9 mouse cellular contexts compared by ENCODE assay signal in genomic region chr4:137476065-137476760, GRCm38 (mm10). TPM values are rescaled to one million over a fixed set of nuclear protein-coding genes. Genes with fewer than 3 reads are reported as not detected.
DNase-seq lines count a peak whose midpoint lies in the region; ATAC-seq lines count a peak whose summit lies in the region.
"Had no signal": no experiment of that assay in that cellular context is flagged by ENCODE, and none has a peak within 500 bp of the region (broad histone marks: within the 10 kb centered on the region; RNA-seq: fewer than 3 reads in every experiment).

No protein-coding gene starts in this region.

- peaks cover 6% of the 10 kb centered on the region; the same call in 1 of the 2 replicates for H3K36me3 ChIP-seq in midbrain, embryonic 10.5 days
- no peaks in the 10 kb centered on the region for H3K36me3 ChIP-seq in midbrain, embryonic 14.5 days (ENCODE audit: control insufficient read depth, insufficient read depth, low read length)
- no peaks in the 10 kb centered on the region for H3K36me3 ChIP-seq in forebrain, embryonic 13.5 days (ENCODE audit: poor library complexity, severe bottlenecking)
- H3K36me3 ChIP-seq in neural tube, embryonic 12.5 days: no peaks in the 10 kb centered on the region

- H3K9ac ChIP-seq in midbrain, embryonic 14.5 days (replicated peaks; ENCODE audit: low read length): no peak overlapping the region
- peak overlapping the region; percentile 14 for H3K9ac ChIP-seq in forebrain, embryonic 13.5 days
- peak overlapping the region; percentile 9; the same call in 1 of the 2 replicates for H3K9ac ChIP-seq in neural tube, embryonic 12.5 days

- no peak overlapping the region; the same call in 1 of the 2 replicates for H3K4me2 ChIP-seq in midbrain, embryonic 14.5 days (ENCODE audit: low read length)
- H3K4me2 ChIP-seq in forebrain, embryonic 13.5 days: peak overlapping the region; percentile 32
- H3K4me2 ChIP-seq in neural tube, embryonic 12.5 days (replicated peaks): peak overlapping the region; percentile 48

- 38% methylated on average over 10 of the region's 10 CpGs for WGBS in midbrain, embryonic 10.5 days
- 39% methylated on average over 10 of the region's 10 CpGs for WGBS in midbrain, embryonic 14.5 days
- 42% methylated on average over 10 of the region's 10 CpGs for WGBS in forebrain, embryonic 13.5 days
- WGBS in neural tube, embryonic 12.5 days: 38% methylated on average over 10 of the region's 10 CpGs

- H3K4me1 ChIP-seq in midbrain, embryonic 10.5 days: peaks cover 84% of the 10 kb centered on the region
- peaks cover 15% of the 10 kb centered on the region for H3K4me1 ChIP-seq in midbrain, embryonic 14.5 days (ENCODE audit: control insufficient read depth, insufficient read depth, low read length)
- H3K4me1 ChIP-seq in forebrain, embryonic 13.5 days: peaks cover 44% of the 10 kb centered on the region
- peaks cover 36% of the 10 kb centered on the region for H3K4me1 ChIP-seq in neural tube, embryonic 12.5 days

- intact Hi-C loops in heart, postnatal 10 days (cut with DNase I): no loop called here

- H3K9me3 ChIP-seq in midbrain, embryonic 10.5 days (replicated peaks): no peaks in the 10 kb centered on the region
- H3K9me3 ChIP-seq in midbrain, embryonic 14.5 days (ENCODE audit: control insufficient read depth, low read length): no peaks in the 10 kb centered on the region
- no peaks in the 10 kb centered on the region for H3K9me3 ChIP-seq in forebrain, embryonic 13.5 days (replicated peaks)
- no peaks in the 10 kb centered on the region for H3K9me3 ChIP-seq in neural tube, embryonic 12.5 days

- ATAC-seq in midbrain, embryonic 14.5 days (ENCODE audit: low FRiP score, low TSS enrichment): no peak
- ATAC-seq in forebrain, embryonic 13.5 days: no peak
- ATAC-seq in neural tube, embryonic 12.5 days (ENCODE audit: low FRiP score, low read depth): no peak

- peak overlapping the region; percentile 67 for H3K27ac ChIP-seq in midbrain, embryonic 10.5 days (replicated peaks)
- H3K27ac ChIP-seq in midbrain, embryonic 14.5 days (replicated peaks; ENCODE audit: low read depth, low read length): no peak overlapping the region
- peak overlapping the region; percentile 40; the same call in 1 of the 2 replicates for H3K27ac ChIP-seq in forebrain, embryonic 13.5 days
- H3K27ac ChIP-seq in neural tube, embryonic 12.5 days: no peak overlapping the region

- H3K27me3 ChIP-seq in midbrain, embryonic 10.5 days (ENCODE audit: low read depth, poor library complexity, severe bottlenecking): peaks cover 12% of the 10 kb centered on the region; the same call in 1 of the 2 replicates
- H3K27me3 ChIP-seq in midbrain, embryonic 14.5 days (ENCODE audit: control insufficient read depth, insufficient read depth, low read length): no peaks in the 10 kb centered on the region
- no peaks in the 10 kb centered on the region for H3K27me3 ChIP-seq in forebrain, embryonic 13.5 days
- 0 out of 2 replicates have a peak, but pooled peaks cover 6% of the 10 kb centered on the region for H3K27me3 ChIP-seq in neural tube, embryonic 12.5 days (replicated peaks)

- DNase-seq in midbrain, embryonic 10.5 days (ENCODE audit: low spot score): no peak
- DNase-seq in midbrain, embryonic 14.5 days: no peak
- DNase-seq in heart, postnatal 10 days: peak; percentile 91 to 92
- peak; percentile 24 to 29 for DNase-seq in layer of hippocampus, postnatal 25 days (ENCODE audit: extremely low spot score in 1 of 2, low spot score in 1 of 2)
- no peak for DNase-seq in thymus, postnatal 14 days
- no peak for DNase-seq in embryo, embryonic 11 days

- peak overlapping the region; percentile 14 for H3K4me3 ChIP-seq in midbrain, embryonic 10.5 days
- H3K4me3 ChIP-seq in midbrain, embryonic 14.5 days (replicated peaks; ENCODE audit: low read depth, low read length): no peak overlapping the region
- no peak overlapping the region for H3K4me3 ChIP-seq in forebrain, embryonic 13.5 days
- no peak overlapping the region for H3K4me3 ChIP-seq in neural tube, embryonic 12.5 days

RNA-seq across cellular contexts. Expression of gene Hspg2, which starts 7.6 kb away (rescaled TPM):
- polyA plus RNA-seq in midbrain, embryonic 10.5 days (2016; fragmentation: Nextera tagmentation; extraction: Ambion mirVana): 11.6 and 15.3 TPM in 2 replicates
- polyA plus RNA-seq in midbrain, embryonic 14.5 days (2014; fragmentation: Nextera tagmentation; extraction: Ambion mirVana): 2.0 and 7.6 TPM in 2 replicates
- polyA plus RNA-seq in forebrain, embryonic 13.5 days (2015; fragmentation: Nextera tagmentation; extraction: Ambion mirVana): 4.8 and 6.5 TPM in 2 replicates
- total RNA-seq in heart, postnatal 10 days (2021): 100 to 1,000 TPM; 524 to 560 TPM
- total RNA-seq in layer of hippocampus, postnatal 25 days (2021): 10 to 100 TPM in 1 of 2 experiments, 1 to 10 TPM in 1; 5.6 to 10.8 TPM
- 11.3 and 12.4 TPM in 2 replicates for polyA plus RNA-seq in neural tube, embryonic 12.5 days (2016; fragmentation: Nextera tagmentation; extraction: Ambion mirVana)

RNA-seq across cellular contexts. Expression of gene 1700013G24Rik, which starts 23.1 kb away (rescaled TPM):
- polyA plus RNA-seq in midbrain, embryonic 10.5 days (2016; fragmentation: Nextera tagmentation; extraction: Ambion mirVana): not detected in 2 replicates
- not detected in 2 replicates for polyA plus RNA-seq in midbrain, embryonic 14.5 days (2014; fragmentation: Nextera tagmentation; extraction: Ambion mirVana)
- not detected in 2 replicates for polyA plus RNA-seq in forebrain, embryonic 13.5 days (2015; fragmentation: Nextera tagmentation; extraction: Ambion mirVana)
- not detected for total RNA-seq in heart, postnatal 10 days (2021)
- total RNA-seq in layer of hippocampus, postnatal 25 days (2021): not detected
- polyA plus RNA-seq in neural tube, embryonic 12.5 days (2016; fragmentation: Nextera tagmentation; extraction: Ambion mirVana): not detected in 2 replicates
- total RNA-seq: layer of hippocampus, postnatal 10 days had no signal

RNA-seq across cellular contexts. Expression of gene Cela3b, which starts 45.9 kb away (rescaled TPM):
- not detected in 2 replicates for polyA plus RNA-seq in midbrain, embryonic 10.5 days (2016; fragmentation: Nextera tagmentation; extraction: Ambion mirVana)
- not detected in 2 replicates for polyA plus RNA-seq in midbrain, embryonic 14.5 days (2014; fragmentation: Nextera tagmentation; extraction: Ambion mirVana)
- not detected in 2 replicates for polyA plus RNA-seq in forebrain, embryonic 13.5 days (2015; fragmentation: Nextera tagmentation; extraction: Ambion mirVana)
- total RNA-seq in heart, postnatal 10 days (2021): not detected
- total RNA-seq in layer of hippocampus, postnatal 25 days (2021): not detected
- polyA plus RNA-seq in neural tube, embryonic 12.5 days (2016; fragmentation: Nextera tagmentation; extraction: Ambion mirVana): not detected in 2 replicates
- total RNA-seq: layer of hippocampus, postnatal 10 days had no signal

Comparison
In these comparisons a context has a peak if more than half of its experiments do, and no peak if none do; other contexts are left out.
1. H3K27ac ChIP-seq: peak in midbrain, embryonic 10.5 days (single experiment) and forebrain, embryonic 13.5 days (single experiment); none in midbrain, embryonic 14.5 days (single experiment) and neural tube, embryonic 12.5 days (single experiment).
2. DNase-seq: peak in heart, postnatal 10 days (2 of 2) and layer of hippocampus, postnatal 25 days (2 of 2); none in midbrain, embryonic 10.5 days (single experiment), midbrain, embryonic 14.5 days (single experiment), thymus, postnatal 14 days (single experiment) and embryo, embryonic 11 days (single experiment).